Mouse (Mus musculus) left cerebral cortex, postnatal 25 days (tissue): ENCODE data around the gene Atf6. TPM values are rescaled to one million over a fixed set of nuclear protein-coding genes. Genes with fewer than 3 reads are reported as not detected.

ENCODE experiments used
- DNase-seq, 2 experiments: peaks; one replicate each; pipeline ENCODE4 v3.0.0; 2022; ENCODE audit warnings: low spot score in 2 of 2, mixed read lengths in 1 of 2
- intact Hi-C: fragments of 180-260 bp; cut with DNase I; formaldehyde crosslinking; loops from one replicate; pipeline ENCODE4 v1.15.1; 2025
- total RNA-seq, 2 experiments: library from RNA; stranded (reverse); gene quantifications; 2 replicates each; pipeline ENCODE4 v1.2.3; 2021

Gene Atf6
- total RNA-seq, 2 experiments from 2014 or later: 51.8 to 52.9 TPM

DNA sequence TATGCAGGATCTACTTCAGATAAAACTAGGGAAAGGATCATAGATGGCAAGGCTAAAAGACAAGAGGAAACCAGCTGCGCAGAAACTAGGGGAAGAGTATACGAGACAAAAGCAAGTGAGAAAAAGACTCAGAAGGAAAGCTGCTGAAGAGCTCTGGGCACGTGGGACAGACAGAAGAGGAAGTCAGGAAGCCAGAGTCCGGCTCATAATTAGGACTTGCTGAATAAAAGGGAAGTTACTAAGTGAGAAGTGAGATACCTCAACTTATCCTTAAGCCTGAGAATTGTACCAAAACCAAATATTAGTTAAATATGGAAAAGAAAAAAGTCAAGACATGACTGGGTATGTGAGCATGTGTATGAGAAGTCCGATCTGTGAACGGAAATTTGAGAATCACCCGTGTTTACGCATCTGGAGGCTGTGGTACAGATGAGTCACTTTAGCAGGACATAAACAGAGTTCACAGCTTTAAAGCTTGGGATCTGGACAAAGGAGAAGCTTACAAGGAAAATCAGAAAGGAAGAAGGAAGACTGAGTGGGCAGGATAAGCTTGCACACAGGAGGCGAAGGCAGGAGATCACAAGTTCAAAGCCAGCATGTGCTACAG, 71.7 kb downstream of the Atf6 start:
- intact Hi-C loops: no loop called here
- no peak for DNase-seq

DNA sequence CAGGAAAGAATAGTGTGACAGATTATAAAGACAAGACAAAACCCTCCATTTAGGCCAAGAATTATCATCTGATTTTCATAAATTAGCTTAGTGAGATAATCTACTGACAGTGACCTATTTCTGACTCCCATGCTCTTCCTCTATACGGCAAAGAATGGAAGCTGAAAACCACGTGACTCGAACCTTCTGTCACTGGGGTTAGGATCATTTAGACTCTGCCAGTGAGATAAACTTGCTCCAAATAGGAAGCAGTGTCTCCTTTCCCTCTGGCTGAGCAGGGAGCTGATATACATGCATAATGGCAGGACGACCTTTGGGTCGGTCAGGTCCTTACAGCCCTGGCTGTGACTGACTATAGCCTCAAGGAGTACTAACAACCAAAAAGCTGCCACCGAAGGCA, 76.0 kb downstream of the Atf6 start:
- DNase-seq: no peak
- intact Hi-C loops: no loop called here

DNA sequence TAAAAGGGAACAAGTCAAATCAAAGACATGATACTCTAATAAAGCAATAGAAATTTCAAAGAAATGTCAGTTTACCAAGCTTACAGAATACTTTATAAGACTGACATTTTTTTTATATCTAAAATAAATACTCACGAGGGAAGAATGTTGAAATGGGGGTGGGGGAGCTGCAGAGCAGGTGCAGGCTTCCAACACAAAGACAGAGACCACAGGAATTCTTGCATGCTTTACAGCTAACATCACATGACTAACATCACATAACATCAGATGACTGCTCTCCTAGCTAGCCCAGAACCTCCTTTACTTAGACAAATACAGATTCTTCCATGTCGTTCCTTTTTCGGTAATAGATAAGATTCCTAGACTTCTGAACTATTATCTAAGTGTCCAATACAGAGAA, 76.6 kb downstream of the Atf6 start:
- DNase-seq: no peak
- intact Hi-C loops: no loop called here

DNA sequence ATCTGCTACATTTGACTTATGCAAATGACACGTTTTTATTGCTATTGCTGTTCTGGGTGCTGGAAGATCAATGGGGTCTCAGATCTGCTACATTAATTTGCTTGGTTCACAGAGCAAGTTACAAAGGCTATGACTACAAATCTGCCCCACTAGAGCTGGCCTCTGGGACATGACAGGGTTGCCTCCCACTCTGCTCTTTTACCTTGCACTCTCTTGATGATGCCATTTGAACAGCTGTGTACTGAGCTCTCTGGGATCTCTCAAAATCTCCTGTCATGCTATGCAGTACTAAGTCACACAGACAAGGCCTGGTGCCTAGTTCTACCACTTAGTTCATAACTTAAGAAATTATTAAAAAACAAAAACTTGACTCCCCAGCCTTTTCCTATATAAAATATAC, 79.9 kb downstream of the Atf6 start:
- intact Hi-C loops: no loop called here
- no peak for DNase-seq

DNA sequence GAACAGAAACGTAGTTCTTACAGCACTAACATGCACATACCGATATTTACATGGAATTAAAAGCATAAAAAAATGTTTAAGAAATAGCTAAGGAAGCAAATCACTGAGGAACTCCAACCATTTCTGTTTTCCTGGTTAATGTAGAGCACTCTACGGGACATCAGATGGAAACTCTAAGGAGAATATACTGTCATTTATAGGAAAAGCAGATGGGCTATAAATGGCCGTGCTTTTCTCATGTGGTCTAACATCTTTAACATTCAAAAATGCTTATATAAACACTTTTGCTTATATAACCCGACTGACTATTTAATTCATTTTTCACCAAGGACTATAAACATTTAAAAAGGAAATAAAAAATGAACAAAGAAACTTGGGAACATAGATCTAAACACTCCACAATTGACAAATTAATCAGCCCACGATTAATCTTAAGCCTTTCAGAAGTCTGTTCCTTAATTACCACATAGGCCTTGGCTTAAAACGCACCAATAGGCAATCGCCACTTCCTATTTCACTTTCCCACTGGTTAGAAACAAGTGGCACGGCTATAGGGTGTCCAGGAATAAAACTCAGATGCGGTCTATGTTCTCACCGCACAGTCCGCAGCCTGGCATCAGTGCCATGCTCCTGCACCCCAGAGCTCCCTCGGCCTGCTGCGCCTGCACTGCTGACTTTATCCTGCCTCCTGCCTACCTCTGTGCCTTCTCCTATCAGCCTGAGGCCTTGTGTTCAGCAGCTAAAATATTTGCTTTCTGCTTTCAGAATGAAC, 80.8 kb downstream of the Atf6 start:
- intact Hi-C loops: no loop called here
- no peak for DNase-seq

GRCm38 (mm10) chr1:170777688-170778087, 89.9 kb downstream of the Atf6 start:
- intact Hi-C loops: loop anchor here (10.0 kb wide), 1 partner anchor 143 kb away; no protein-coding TSS in a partner anchor
- no peak for DNase-seq

GRCm38 (mm10) chr1:170774431-170774830, 93.1 kb downstream of the Atf6 start:
- no peak for DNase-seq
- intact Hi-C loops: loop anchor here (10.0 kb wide), 1 partner anchor 140 kb away; no protein-coding TSS in a partner anchor

DNA sequence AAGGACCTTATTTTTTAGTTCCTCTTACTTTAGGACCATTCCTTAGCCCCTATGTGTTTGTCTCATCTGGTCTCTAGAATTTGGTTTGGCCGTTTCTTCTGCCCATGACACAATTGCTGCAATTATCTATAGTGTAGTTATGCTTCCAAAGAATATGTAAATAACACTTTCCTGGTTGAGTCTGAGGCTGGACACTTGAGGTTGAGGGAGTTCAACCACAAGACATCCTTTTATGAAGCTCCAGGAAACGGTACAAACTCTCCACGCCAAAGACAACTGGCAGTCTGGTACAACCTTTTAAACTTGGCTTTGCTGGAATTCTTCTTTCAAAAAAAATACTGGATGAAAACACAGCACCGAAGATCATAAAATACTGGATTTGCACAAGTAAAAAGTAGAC, 94.1 kb downstream of the Atf6 start:
- intact Hi-C loops: loop anchor here (10.0 kb wide), 1 partner anchor 139 kb away; no protein-coding TSS in a partner anchor
- no peak for DNase-seq

DNA sequence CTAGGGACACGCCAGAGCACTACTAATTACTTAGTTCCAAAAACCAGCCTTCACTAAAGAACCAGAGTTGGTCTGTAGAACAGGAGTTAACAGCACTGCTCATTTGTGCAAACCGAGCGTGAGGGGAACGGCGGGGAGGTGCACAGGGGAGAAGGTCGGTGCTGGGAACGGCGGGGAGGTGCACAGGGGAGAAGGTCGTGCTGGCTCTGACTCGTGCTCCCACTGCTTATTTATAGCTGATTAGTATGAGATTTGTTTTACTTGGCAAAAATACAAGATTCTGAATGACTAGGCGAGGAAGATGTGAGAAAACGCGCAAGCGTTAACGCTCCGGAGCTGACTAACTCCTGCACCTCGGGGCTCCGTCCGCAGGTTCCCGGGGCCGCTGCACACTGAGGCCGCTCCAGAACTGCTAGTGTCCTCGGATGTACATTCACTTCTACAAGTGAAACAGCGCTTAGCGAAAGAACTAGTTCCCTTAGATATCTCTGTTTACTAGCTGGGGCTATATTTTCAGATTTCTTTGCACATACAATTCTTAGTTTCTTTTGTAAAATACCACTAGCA, 96.1 kb downstream of the Atf6 start:
- DNase-seq: no peak
- intact Hi-C loops: loop anchor here (10.0 kb wide), 1 partner anchor 137 kb away; no protein-coding TSS in a partner anchor

DNA sequence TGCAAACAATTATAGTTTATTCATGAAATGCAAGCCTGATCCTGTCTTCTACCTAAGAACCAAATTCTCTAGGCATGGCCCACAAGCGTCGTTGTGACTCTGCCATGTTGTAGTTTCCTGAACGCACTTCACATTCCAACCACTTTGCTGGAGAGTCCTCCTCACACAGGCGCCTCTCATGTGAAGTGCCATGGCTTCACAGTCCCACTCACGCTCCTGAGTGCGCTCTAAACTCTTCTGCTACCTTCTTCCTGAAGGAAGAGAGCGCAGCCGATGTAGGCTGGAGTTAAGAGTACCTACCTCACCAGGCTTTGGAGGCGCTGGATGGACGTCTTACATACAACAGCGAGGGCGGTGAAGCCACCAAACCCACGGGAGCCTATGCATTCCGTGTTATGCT, 96.9 kb downstream of the Atf6 start:
- intact Hi-C loops: loop anchor here (10.0 kb wide), 1 partner anchor 136 kb away; no protein-coding TSS in a partner anchor
- no peak for DNase-seq

- DNase-seq: no peak
- intact Hi-C loops: no loop called here
Observed at GRCm38 (mm10) chr1:170766997-170767396, 100.6 kb downstream of the Atf6 start.

GRCm38 (mm10) chr1:170764798-170765197, 102.8 kb downstream of the Atf6 start:
- intact Hi-C loops: no loop called here
- no peak for DNase-seq

DNA sequence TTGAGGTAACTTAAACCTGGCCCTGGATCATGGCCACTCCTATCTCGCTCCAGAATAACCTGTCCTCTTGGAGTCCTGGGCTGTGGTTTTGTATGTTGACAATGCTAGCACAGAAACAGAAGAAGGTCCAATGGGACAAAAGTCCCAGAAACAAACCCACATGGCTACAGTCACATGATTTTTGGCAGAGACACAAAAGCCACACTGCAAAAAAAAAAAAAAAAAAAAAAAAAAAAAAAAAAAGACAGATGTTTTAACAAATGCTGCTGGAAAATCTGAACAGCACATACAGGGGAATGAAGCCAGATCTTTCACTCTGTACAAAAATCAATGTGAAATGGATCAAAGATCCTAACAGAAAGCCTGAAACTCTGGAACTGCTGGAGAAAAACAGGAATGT, 105.9 kb downstream of the Atf6 start:
- no peak for DNase-seq
- intact Hi-C loops: no loop called here

- DNase-seq: no peak
- intact Hi-C loops: no loop called here
Observed at GRCm38 (mm10) chr1:170753597-170753996, 114.0 kb downstream of the Atf6 start.

GRCm38 (mm10) chr1:170751797-170752196, 115.8 kb downstream of the Atf6 start:
- intact Hi-C loops: no loop called here
- DNase-seq: peak in 1 of 2 experiments; percentile 73

DNA sequence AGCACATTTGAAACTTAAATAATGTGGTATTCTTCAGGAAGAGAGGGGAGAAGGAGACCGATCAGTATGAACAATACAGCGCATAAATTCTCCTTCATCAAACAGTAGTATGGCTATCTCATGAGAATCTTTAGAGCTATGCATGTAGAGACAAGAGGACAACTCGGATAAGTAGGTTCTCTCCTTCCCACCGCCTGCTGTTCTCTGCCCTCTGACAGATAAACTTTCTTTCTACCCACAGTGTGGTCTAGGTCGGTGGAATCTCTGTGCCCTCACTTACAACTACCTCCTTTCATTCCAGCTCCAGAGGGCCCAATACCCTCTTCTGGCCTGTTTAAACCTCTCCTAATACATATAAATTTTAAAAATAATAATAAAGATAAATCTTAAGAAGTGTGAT, 121.0 kb downstream of the Atf6 start:
- DNase-seq: no peak
- intact Hi-C loops: no loop called here

DNA sequence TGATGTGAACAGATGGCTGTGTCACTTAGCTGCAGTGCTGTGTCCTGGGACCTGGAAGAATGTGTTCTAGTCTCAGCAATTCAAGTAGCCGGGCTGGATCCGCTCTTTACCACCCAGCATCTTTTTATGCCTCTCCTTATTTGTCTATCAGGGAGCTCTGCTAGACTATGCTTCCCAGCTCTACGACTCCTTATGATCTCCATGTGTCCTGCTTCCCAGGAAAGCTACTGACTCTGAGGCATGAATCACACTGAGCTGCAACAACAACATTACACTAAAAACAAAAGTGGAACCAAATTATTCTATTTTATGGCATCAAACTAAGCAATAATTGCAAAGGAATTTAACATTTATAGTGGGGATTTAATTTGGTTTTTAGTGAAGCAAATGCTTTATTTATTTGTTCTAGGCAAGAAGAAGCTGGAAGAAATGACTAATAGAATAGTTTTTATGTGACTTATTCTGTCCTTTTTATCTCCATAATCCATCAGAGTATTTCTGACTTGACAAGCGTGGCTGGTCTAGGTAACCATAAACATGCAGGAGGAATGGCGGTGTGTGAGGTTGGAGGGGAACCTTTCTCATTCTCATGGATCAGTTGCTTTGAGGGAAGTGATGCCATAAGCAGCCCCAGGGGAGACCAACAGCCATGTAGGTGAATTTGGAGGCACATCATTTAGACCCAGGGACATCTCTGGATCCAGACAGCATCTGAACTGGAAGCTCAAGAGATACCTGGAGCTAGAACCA, 125.9 kb downstream of the Atf6 start:
- no peak for DNase-seq
- intact Hi-C loops: no loop called here

DNA sequence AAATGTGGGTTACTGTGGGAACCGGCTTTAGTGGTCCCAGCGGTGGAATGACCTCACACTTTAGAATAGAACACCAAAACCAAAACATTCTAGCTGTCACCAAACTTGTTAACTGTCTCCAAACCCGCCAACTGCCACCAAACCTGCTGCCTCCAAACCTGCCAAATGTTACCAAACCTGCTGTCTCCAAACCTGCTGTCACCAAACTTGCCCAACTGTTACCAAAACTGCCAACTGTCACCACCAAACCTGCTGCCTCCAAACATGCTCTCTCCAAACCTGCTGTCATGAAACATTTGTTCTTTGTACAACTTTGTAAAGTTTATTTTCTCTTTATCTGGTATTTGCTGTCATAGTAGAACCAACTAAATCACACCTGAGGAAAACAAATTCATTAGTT, 132.7 kb downstream of the Atf6 start:
- DNase-seq: no peak
- intact Hi-C loops: no loop called here

- no peak for DNase-seq
- intact Hi-C loops: no loop called here
Observed at GRCm38 (mm10) chr1:170732596-170732890, 135.0 kb downstream of the Atf6 start.

GRCm38 (mm10) chr1:170731865-170732595, 135.5 kb downstream of the Atf6 start:
- intact Hi-C loops: no loop called here
- DNase-seq: peak; percentile 35 to 88
